Mouse (Mus musculus): ENCODE results near the gene Ccl7. TPM values are rescaled to one million over a fixed set of nuclear protein-coding genes. Genes with fewer than 3 reads are reported as not detected.
A peak's percentile ranks its signal among the peaks of the same experiment; 100 is the strongest.

Gene Ccl7
- polyA plus RNA-seq, 1 experiment from 2014 or later: 3.1 TPM

DNA sequence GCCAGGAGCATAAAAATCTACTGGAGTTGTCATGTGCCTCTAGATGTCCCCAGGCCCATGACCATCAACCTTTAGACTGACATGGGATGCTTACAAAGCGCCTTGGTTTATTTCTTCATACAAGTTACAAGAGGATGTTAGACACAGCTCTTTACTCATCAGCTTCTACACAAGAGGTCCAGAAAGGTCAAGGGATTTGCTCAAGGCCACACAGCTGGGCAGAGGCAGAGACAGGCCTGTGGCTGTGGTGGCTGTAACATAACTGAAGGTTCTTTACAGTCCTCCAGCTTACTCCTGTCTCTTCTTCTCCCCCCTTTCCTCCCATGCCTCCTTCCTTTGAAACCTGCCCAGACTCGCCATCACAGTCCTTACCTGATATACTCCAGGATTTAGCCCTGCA lies 15.3 kb upstream of the Ccl7 start:
- Histone ChIP-seq H3K4me2 (ENCODE audit: low read depth, low read length) (no peak overlapping the region), H3K27ac (ENCODE audit: low read length) (no peak overlapping the region), H3K27me3 (replicated peaks; ENCODE audit: control insufficient read depth, insufficient read depth, low read length) (no peaks in the 10 kb centered on the region), H3K9me3 (ENCODE audit: control insufficient read depth, low read length) (no peaks in the 10 kb centered on the region), H3K4me1 (ENCODE audit: control insufficient read depth, insufficient read depth, low read length) (peaks cover 17% of the 10 kb centered on the region), H3K9ac (ENCODE audit: low read depth, low read length) (no peak overlapping the region), H3K4me3 (ENCODE audit: low read length) (no peak overlapping the region), H3K36me3 (ENCODE audit: control insufficient read depth, insufficient read depth, low read length) (no peaks in the 10 kb centered on the region)
- ATAC-seq: no peak
- 81% methylated on average over 2 of the region's 2 CpGs for WGBS

DNA sequence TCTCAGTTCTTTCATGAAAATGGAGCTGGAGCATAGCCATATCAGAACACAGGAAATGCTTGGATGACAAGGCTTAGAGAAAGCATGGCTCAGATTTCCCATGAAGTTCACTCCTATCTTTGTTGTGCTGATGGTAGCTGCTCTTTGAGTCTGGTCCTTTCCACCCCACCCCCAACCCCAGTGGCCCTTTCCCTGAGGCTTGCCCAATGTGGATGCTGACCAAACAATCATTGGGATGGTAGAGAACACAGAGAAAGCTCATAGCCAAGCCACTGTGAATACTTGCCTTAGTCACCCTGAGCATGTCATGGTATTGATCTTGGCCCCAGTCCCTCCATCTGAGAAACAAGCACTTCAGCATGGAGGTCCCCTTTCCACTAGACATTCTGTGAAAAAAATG lies 13.4 kb upstream of the Ccl7 start:
- Histone ChIP-seq H3K4me1 (ENCODE audit: control insufficient read depth, insufficient read depth, low read length) (peaks cover 21% of the 10 kb centered on the region), H3K9ac (ENCODE audit: low read depth, low read length) (no peak overlapping the region), H3K36me3 (ENCODE audit: control insufficient read depth, insufficient read depth, low read length) (no peaks in the 10 kb centered on the region), H3K9me3 (ENCODE audit: control insufficient read depth, low read length) (no peaks in the 10 kb centered on the region), H3K4me2 (ENCODE audit: low read depth, low read length) (no peak overlapping the region), H3K4me3 (ENCODE audit: low read length) (no peak overlapping the region), H3K27ac (ENCODE audit: low read length) (peak overlapping the region; percentile 82), H3K27me3 (replicated peaks; ENCODE audit: control insufficient read depth, insufficient read depth, low read length) (no peaks in the 10 kb centered on the region)
- ATAC-seq: no peak

DNA sequence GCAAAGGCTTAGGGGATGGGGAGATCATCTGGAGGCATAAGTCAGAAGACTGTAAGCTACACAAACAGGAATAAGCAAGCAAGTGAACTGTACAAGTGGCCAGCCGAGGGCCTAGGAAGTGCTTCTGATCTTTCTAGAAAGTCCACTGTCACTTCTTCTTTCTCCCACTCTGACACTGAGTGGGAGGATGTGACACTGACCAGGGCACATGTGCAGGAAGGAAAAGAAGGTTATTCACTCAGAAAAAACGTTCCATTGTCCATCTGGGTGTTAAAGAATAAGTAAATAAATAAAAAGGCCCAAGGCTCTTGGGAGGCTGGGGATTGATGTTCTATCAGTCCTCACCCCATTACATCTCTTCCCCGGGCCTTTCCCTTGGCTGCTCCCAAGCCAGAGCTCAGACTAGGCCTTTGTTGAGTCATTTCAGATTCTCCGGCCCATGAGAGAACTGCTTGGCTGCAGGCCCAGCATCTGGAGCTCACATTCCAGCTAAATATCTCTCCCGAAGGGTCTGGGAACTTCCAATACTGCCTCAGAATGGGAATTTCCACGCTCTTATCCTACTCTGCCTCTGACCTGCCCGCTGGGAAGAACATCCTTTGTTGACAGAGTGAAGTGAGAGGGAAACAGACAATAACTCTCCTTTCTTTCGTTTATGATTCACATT lies 12.7 kb upstream of the Ccl7 start:
- 25% methylated on average over 8 of the region's 8 CpGs for WGBS
- H3K4me1 ChIP-seq (ENCODE audit: control insufficient read depth, insufficient read depth, low read length): peaks cover 21% of the 10 kb centered on the region
- peak; percentile 84 for ATAC-seq

DNA sequence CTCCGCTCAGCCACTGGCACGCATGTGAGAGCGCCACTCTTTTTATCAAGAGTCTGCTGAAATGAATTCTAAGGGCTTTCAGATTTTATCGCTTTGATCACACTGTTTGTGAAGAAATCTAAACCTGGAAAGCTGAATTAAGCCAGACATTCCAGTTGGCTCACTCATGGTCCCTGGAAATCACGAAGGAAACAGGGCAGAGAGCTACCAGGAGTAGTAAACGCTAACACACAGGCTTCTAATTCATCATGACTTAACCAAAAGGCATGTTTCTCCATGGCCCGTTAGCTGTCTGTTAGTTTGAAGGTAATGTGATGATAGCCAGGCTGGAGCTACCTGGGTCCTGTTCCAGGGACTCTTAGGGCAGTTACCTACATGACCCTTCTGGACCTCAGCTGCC lies 11.1 kb upstream of the Ccl7 start:
- H3K27me3 ChIP-seq (replicated peaks; ENCODE audit: control insufficient read depth, insufficient read depth, low read length): no peaks in the 10 kb centered on the region
- no peak overlapping the region for H3K9ac ChIP-seq (ENCODE audit: low read depth, low read length)
- H3K27ac ChIP-seq (ENCODE audit: low read length): no peak overlapping the region
- no peaks in the 10 kb centered on the region for H3K9me3 ChIP-seq (ENCODE audit: control insufficient read depth, low read length)
- WGBS: 79% methylated on average over 7 of the region's 7 CpGs
- H3K36me3 ChIP-seq (ENCODE audit: control insufficient read depth, insufficient read depth, low read length): no peaks in the 10 kb centered on the region
- no peak for ATAC-seq
- no peak overlapping the region for H3K4me3 ChIP-seq (ENCODE audit: low read length)
- H3K4me1 ChIP-seq (ENCODE audit: control insufficient read depth, insufficient read depth, low read length): peaks cover 21% of the 10 kb centered on the region
- H3K4me2 ChIP-seq (ENCODE audit: low read depth, low read length): no peak overlapping the region

More for the DNA sequence above, 12.7 kb upstream of the Ccl7 start:
- no peak overlapping the region for H3K4me2 ChIP-seq (ENCODE audit: low read depth, low read length)
- peak overlapping the region; percentile 82 for H3K27ac ChIP-seq (ENCODE audit: low read length)
- H3K36me3 ChIP-seq (ENCODE audit: control insufficient read depth, insufficient read depth, low read length): no peaks in the 10 kb centered on the region
- H3K9ac ChIP-seq (ENCODE audit: low read depth, low read length): no peak overlapping the region
- H3K9me3 ChIP-seq (ENCODE audit: control insufficient read depth, low read length): no peaks in the 10 kb centered on the region
- H3K27me3 ChIP-seq (replicated peaks; ENCODE audit: control insufficient read depth, insufficient read depth, low read length): no peaks in the 10 kb centered on the region
- H3K4me3 ChIP-seq (ENCODE audit: low read length): no peak overlapping the region

DNA sequence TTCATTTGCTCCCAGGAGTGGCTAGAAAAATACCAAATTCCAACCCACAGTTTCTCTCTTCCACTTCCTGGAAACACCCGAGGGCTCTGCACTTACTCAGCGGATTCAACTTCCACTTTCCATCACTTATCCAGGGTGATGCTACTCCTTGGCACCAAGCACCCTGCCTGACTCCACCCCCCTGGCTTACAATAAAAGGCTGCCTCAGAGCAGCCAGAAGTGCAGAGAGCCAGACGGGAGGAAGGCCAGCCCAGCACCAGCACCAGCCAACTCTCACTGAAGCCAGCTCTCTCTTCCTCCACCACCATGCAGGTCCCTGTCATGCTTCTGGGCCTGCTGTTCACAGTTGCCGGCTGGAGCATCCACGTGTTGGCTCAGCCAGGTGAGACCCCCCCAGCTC lies 10.2 kb upstream of the Ccl7 start, which contains the start of gene Ccl2:
Gene Ccl2, plus strand, starts transcription at position 216 of the 400 bp plus-strand sequence.
- WGBS: 29% methylated on average over 5 of the region's 5 CpGs
- peak; percentile 50; the same call in 1 of the 2 replicates for ATAC-seq
- H3K36me3 ChIP-seq (ENCODE audit: control insufficient read depth, insufficient read depth, low read length): no peaks in the 10 kb centered on the region
- no peak within 1 kb of the TSS for H3K4me2 ChIP-seq (ENCODE audit: low read depth, low read length)
- H3K4me1 ChIP-seq (ENCODE audit: control insufficient read depth, insufficient read depth, low read length): peaks cover 21% of the 10 kb centered on the region
- H3K9ac ChIP-seq (ENCODE audit: low read depth, low read length): no peak within 1 kb of the TSS
- H3K27ac ChIP-seq (ENCODE audit: low read length): peak within 1 kb of the TSS; percentile 48; the same call in 1 of the 2 replicates
- H3K27me3 ChIP-seq (replicated peaks; ENCODE audit: control insufficient read depth, insufficient read depth, low read length): no peaks in the 10 kb centered on the region
- no peak within 1 kb of the TSS for H3K4me3 ChIP-seq (ENCODE audit: low read length)
- no peaks in the 10 kb centered on the region for H3K9me3 ChIP-seq (ENCODE audit: control insufficient read depth, low read length)

DNA sequence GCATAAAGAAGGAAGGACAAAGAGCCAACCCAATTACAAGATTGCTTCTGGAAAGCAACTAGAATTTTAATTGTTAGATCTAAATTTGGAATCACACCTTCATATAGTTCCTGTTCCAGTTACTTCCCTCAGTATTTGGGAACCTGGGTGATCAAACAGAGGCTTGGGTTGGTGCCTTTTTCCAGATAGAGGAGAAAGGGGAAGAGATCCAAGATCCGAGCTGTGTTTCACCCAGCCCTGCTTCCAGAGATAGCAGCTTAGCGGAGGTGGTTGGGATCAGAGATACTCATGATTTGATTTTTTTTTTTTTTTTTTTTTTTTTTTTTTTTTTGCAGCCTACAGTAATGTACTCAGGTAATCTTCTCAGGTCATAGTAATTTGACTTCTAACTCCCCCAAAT lies 9.7 kb upstream of the Ccl7 start:
- no peak overlapping the region for H3K4me3 ChIP-seq (ENCODE audit: low read length)
- no peak for ATAC-seq
- WGBS: 87% methylated on average over 2 of the region's 2 CpGs

DNA sequence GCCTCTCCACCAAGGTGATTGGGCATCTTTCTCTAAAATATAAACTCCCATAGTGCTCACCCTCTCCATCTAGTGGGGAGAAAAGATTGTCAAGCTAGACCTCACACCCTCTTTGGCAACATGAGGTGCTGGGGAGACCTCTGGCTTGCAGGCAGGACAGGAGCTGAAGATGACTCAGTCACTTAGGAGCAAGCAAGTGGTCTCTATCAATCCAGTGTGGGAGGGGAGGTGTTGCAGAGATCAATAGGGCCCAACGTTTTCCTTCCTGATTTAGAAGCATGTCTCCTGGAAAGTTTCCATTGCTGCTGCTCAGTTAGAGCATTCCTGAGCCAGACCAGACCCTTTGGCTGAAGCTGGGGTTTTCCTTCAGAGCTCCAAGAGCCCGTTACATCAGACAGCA lies 7.0 kb upstream of the Ccl7 start, which contains the start of gene Gm17268:
Gene Gm17268, minus strand, starts transcription at position 28 of the 400 bp plus-strand sequence.
- no peaks in the 10 kb centered on the region for H3K27me3 ChIP-seq (replicated peaks; ENCODE audit: control insufficient read depth, insufficient read depth, low read length)
- H3K4me2 ChIP-seq (ENCODE audit: low read depth, low read length): no peak within 1 kb of the TSS
- WGBS: 18% methylated on average over 2 of the region's 2 CpGs
- no peak for ATAC-seq
- H3K4me3 ChIP-seq (ENCODE audit: low read length): no peak within 1 kb of the TSS
- H3K27ac ChIP-seq (ENCODE audit: low read length): no peak within 1 kb of the TSS
- H3K9ac ChIP-seq (ENCODE audit: low read depth, low read length): no peak within 1 kb of the TSS
- H3K9me3 ChIP-seq (ENCODE audit: control insufficient read depth, low read length): no peaks in the 10 kb centered on the region
- H3K36me3 ChIP-seq (ENCODE audit: control insufficient read depth, insufficient read depth, low read length): no peaks in the 10 kb centered on the region
- peaks cover 6% of the 10 kb centered on the region for H3K4me1 ChIP-seq (ENCODE audit: control insufficient read depth, insufficient read depth, low read length)

More for the DNA sequence above, 9.7 kb upstream of the Ccl7 start:
- Histone ChIP-seq H3K4me1 (ENCODE audit: control insufficient read depth, insufficient read depth, low read length) (peaks cover 21% of the 10 kb centered on the region), H3K4me2 (ENCODE audit: low read depth, low read length) (no peak overlapping the region), H3K36me3 (ENCODE audit: control insufficient read depth, insufficient read depth, low read length) (no peaks in the 10 kb centered on the region), H3K9ac (ENCODE audit: low read depth, low read length) (no peak overlapping the region), H3K27me3 (replicated peaks; ENCODE audit: control insufficient read depth, insufficient read depth, low read length) (no peaks in the 10 kb centered on the region), H3K9me3 (ENCODE audit: control insufficient read depth, low read length) (no peaks in the 10 kb centered on the region), H3K27ac (ENCODE audit: low read length) (no peak overlapping the region)

DNA sequence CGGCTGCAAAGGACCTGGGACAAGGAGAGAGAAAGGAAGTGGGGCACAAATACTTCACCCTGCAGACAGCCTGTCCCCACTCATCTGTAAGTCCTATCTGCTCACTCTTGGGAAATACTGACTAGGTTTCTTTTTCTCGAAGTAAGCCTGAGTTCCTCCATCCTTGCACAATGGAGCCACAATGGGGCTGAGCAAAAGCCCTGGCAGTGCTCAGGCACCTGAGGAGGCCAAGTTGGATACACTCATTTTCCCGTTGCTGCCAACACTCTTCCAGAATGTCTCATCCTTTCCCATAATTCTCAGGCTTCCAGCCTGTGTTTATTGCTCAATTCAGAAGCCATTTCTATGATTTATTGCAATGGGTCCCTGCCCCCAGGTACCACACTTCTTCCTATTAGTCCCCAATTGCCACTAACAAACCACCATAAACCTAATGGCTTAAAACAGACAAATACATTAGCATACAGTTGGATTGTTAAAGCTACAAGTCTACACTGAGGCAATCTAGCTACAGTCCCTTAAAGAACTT lies 6.3 kb upstream of the Ccl7 start:
- Histone ChIP-seq H3K36me3 (ENCODE audit: control insufficient read depth, insufficient read depth, low read length) (no peaks in the 10 kb centered on the region), H3K4me3 (ENCODE audit: low read length) (no peak overlapping the region), H3K4me1 (ENCODE audit: control insufficient read depth, insufficient read depth, low read length) (peaks cover 4% of the 10 kb centered on the region), H3K27ac (ENCODE audit: low read length) (no peak overlapping the region), H3K27me3 (replicated peaks; ENCODE audit: control insufficient read depth, insufficient read depth, low read length) (no peaks in the 10 kb centered on the region), H3K4me2 (ENCODE audit: low read depth, low read length) (no peak overlapping the region), H3K9ac (ENCODE audit: low read depth, low read length) (no peak overlapping the region), H3K9me3 (ENCODE audit: control insufficient read depth, low read length) (no peaks in the 10 kb centered on the region)
- ATAC-seq: no peak
- WGBS: 66% methylated on average over 3 of the region's 3 CpGs

DNA sequence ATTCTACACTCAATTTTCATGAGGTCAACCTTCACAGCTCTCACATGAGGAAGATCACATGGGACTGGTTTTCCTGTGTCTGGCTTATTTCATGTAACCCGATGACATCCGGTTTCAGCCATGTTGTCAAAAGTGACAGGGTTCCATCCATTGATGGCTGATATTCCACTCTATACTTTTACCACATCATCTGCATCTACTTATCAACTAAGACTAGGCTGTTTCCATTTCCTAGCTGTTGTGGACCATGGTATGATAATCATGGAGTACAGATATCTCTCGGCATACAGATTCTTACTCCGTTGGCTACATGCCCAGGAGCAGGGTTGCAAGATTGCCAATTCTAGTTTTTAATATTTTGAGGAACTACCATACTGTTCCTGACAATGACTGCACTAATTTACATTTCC lies 3.8 kb upstream of the Ccl7 start:
- no peak overlapping the region for H3K27ac ChIP-seq (ENCODE audit: low read length)
- WGBS: 77% methylated on average over 4 of the region's 4 CpGs
- no peaks in the 10 kb centered on the region for H3K27me3 ChIP-seq (replicated peaks; ENCODE audit: control insufficient read depth, insufficient read depth, low read length)
- H3K4me2 ChIP-seq (ENCODE audit: low read depth, low read length): no peak overlapping the region
- H3K36me3 ChIP-seq (ENCODE audit: control insufficient read depth, insufficient read depth, low read length): no peaks in the 10 kb centered on the region
- H3K9me3 ChIP-seq (ENCODE audit: control insufficient read depth, low read length): no peaks in the 10 kb centered on the region
- no peak for ATAC-seq
- no peak overlapping the region for H3K4me3 ChIP-seq (ENCODE audit: low read length)
- H3K4me1 ChIP-seq (ENCODE audit: control insufficient read depth, insufficient read depth, low read length): no peaks in the 10 kb centered on the region
- no peak overlapping the region for H3K9ac ChIP-seq (ENCODE audit: low read depth, low read length)

All from intestine, embryonic 16.5 days (tissue).